Mouse (Mus musculus) NIH3T3 (cell line): ENCODE measurements around the gene Rgr.
"Not testable (repeated sequence)": the region's sequence is repeated elsewhere in the genome, so short reads cannot be mapped to it uniquely, and the experiment has no call there.

Experiments
- DNase-seq: peaks from one replicate; pipeline ENCODE4 v3.0.0-alpha.2; 2012; ENCODE audit warnings: low read depth

Gene Rgr

GRCm38 (mm10) chr14:37002852-37003251 is 45.9 kb downstream of the Rgr start:
- no peak for DNase-seq

DNA sequence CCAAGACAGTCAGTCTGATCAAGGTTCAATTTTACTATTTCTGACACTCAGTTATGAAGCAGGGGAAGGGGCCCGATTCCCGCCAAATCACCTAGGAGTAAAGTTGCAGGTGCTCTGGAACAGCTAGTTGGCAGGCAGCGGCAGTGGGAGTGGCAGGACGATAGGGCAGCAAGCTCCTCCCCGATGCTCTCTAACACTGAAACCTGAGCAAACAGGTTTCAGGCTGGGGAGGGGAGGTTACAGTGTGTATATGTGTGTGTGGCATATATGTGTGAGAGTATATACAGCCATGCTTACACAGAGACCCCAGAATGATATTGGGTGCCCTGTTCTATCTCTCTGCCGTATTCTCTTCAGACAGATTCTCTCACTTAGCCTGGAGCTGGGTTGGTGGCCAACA is 48.0 kb downstream of the Rgr start:
- not testable (repeated sequence) for DNase-seq

DNA sequence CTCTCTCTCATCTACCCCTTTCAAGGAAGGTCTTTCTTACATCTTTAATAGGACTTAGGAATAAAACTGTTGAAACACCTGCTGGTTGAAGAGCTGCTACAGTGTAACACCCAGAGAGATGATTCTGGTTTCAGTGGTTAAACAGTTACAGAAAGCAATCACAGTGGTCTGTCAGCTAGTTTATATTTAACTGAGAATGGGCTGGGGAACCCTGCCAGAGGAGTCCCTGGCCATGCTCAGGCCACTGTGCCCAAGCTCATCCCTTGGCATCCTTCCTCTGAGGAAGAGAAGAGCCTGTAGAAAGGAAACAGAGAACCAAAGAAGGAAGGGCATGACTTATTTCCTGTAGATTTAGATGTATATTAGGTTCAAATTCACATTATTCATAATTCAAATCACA is 59.0 kb downstream of the Rgr start:
- no peak for DNase-seq

DNA sequence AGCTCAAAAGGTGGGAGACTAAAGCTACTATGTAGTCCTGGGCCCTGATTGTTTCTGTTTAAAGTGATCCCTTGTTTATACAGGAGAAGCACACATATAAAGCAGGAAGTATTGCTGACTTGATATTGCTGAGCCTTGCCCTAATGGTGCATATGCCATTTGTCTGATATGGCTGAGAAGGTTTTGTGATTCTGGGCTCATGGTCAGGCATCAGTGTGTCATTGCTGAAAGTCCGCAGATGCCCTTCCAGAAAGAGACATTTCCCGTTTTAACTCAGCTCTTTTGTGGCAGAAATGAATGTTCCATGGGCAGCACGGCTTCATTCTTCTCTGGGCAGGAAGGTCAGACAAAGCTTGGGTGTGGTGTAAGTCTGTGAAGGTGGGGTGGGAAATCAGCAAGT is 63.1 kb downstream of the Rgr start:
- no peak for DNase-seq
